Mouse (Mus musculus): ENCODE measurements around the gene Ccdc51.

Gene Ccdc51

DNA sequence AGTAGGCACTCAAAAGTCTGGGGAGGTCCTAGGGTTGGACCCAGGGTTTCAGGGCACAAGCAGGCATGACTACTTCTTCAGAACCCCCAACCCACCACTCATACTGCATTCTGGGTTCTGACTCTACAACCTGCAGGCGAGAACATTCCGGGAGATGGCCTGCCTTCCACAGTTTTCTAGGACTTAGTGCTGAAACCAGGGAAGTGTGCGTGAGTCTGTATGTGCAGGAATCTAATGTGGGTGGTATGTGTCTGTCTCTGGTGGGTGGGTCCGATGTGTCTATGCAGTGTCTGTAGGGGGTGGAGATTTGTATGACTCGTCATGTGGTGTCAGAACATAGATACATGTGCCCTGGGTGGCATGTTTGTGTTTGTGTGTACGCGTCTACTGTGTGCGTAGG, 16.1 kb downstream of the Ccdc51 start:
- DNase-seq = no peak

DNA sequence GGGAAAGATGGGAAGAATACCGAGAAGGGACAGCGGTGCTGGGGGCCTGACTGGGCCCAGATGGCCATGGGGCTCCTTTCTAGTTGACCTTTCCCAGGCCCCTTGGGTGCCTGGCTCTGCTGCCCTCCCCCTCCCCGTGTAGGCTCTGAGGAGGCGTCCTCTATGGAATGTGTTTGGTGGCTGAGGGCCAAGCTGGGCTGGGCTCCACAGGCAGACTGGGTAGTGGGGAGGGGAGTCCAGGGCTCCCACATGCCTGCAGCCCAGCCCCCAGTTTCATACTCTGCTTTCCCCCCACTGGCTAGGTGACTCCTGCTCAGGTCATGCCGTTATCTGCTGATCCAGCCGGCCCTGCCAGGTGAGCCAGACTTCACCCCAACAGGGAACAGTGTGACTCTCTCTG, 16.7 kb downstream of the Ccdc51 start:
- DNase-seq = no peak

DNA sequence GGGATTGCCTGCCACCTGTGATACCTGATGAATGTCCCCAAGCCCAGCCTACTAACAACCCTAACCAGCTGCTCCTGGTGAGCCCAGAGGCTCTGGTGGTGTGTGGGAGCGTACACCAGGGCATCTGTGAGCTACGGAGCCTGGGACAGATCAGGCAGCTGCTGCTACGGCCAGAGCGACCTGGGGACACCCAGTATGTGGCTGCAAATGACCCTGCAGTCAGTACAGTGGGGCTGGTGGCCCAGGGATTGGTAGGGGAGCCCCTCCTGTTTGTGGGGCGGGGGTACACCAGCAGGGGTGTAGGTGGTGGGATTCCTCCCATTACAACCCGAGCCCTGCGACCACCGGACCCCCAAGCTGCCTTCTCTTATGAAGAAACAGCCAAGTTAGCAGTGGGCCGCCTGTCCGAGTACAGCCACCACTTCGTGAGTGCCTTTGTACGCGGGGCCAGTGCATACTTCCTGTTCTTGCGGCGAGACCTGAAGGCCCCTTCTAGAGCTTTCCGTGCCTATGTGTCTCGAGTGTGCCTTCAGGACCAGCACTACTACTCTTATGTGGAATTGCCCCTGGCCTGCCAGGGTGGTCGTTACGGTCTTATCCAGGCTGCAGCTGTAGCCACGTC, 18.1 kb downstream of the Ccdc51 start:
- no peak for DNase-seq

DNA sequence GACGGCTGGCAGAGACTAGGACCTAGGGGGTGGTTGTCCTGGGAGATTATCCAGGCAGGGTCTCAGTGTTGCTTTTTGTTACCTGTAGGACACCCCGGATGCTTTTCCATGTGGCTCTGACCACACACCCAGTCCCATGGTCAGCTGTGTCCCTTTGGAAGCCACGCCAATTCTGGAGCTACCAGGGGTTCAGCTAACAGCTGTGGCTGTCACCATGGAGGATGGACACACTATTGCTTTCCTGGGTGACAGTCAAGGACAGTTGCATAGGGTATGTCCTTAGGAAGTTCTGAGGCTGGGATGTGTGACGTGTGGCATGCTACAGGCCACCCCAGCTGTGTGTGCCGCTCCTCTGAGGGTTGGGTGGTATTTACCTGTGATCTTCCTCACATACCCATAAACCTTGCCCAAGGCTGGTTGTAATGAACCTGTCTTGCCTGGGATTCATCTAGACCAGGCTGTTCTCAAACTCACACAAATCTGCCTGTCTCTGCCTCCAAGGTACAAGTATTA, 19.7 kb downstream of the Ccdc51 start:
- DNase-seq = no peak

DNA sequence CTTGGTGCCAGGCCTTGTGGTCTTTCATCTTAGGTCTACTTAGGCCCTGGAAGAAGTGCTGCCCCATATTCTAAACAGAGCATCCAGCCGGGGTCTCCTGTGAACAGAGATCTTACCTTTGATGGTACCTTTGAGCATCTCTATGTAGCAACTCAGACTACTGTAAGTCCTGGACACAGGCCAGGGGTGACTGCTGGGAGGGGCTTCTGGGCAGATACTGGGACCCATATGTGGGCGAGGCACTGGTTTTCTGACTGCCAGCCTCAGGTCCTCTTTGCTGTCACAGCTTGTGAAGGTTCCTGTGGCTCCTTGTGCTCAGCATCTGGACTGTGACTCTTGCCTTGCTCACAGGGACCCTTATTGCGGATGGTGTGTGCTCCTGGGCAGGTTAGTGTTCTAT, 20.2 kb downstream of the Ccdc51 start:
- no peak for DNase-seq

DNA sequence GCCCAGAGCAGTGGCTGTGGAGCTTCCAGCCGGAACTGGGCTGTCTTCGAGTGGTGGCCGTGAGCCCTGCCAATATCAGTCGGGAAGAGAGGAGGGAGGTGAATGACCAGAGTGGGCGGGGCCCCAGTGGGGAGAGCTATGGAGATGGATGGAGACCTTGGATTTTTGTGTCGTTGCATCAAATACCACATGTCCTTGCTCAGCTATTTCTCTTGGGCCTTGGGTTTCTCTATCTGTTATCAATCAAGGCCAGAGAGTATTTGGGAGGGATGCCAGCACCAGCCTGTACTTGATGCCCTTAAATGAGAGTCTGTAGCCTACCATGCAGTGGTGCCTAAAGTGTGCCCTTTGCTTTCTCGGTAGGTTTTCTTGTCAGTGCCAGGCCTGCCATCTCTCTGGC, 21.0 kb downstream of the Ccdc51 start:
- no peak for DNase-seq

DNA sequence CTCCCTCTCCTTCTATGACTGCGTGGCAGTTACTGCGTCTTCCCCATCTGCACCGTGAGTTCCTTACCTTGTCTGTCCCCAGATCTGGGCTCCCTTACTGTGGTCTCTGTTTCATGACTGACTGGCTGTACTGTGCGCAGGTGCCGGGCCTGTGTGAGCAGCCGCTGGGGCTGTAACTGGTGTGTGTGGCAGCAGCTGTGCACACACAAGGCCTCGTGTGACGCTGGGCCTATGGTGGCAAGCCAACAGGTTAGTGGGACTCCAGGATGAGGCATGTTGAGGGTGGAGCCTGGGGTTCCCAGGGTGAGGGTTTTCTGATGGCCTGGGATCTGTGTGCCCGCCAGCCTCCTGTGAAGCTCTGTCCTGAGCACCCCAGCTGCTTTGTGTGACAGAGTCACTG, 21.8 kb downstream of the Ccdc51 start:
- no peak for DNase-seq

DNA sequence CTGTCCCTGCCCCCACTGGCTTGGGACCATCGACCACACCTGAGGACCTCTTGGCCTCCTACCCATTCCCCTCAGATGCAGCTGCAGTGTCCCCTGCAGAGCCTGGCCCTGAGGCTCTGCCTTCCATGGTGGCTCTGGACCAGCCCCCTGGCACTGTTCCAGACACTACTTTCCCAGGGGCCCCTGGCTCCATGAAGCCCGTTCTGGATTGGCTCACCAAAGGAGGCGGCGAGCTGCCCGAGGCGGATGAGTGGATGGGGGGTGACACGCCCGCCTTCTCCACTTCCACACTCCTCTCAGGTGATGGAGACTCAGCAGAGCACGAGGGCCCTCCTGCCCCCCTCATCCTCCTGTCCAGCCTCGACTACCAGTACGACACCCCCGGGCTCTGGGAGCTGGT, 22.7 kb downstream of the Ccdc51 start:
- no peak for DNase-seq

DNA sequence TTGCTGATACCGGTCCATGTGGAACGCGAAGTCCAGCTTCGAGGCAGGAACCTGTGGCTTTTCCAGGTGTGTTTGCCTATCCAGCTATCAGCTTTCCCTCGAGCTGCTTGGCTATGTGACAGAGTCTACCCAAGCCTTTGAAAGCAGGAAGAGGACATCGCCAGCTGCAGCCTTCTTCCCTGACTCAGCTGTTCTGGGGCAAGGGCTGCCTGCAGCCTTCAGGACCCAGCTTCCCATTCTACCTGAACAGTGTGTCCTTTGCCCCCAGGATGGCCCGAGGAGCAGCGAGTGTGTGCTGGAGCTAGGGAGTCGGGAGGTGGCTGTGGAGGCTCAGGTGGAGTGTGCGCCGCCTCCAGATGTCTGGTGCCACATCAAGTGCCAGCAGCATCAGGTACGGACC, 23.4 kb downstream of the Ccdc51 start:
- no peak for DNase-seq

DNA sequence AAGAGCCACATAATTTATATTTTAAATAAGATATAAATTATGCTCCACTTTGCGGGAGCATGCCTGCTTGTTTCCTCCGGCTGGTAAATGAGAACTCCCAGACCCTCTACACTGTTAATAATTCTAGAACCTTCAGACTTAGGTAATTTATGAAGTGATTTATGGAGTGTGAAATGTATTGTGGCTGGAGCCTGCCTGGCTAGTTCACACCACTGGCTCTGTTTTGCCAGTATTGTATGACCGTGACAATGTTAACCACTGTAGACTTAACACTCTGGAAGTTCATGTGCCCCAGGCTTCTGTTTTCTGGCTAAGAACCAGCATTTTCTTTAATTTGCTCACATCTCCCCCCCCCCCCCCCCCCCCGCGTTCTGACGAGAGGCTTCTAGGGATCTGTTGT, 25.0 kb downstream of the Ccdc51 start:
- no peak for DNase-seq

DNA sequence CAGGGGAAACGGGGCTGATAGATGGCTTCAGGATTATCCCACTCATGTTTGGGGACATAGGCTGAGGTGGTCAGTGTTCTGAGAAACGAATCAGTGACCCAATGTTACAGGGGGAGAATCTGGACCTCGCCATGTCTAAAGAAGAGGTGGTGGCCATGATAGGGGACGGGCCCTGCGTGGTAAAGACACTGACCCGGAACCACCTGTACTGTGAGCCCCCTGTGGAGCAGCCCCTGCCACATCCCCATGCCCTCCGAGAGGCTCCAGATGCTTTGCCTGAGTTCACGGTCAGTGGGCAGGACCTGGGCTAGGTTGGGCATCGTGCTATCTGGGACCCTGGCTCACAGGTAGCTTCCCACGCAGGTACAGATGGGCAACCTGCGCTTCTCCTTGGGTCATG, 27.9 kb downstream of the Ccdc51 start:
- no peak for DNase-seq

DNA sequence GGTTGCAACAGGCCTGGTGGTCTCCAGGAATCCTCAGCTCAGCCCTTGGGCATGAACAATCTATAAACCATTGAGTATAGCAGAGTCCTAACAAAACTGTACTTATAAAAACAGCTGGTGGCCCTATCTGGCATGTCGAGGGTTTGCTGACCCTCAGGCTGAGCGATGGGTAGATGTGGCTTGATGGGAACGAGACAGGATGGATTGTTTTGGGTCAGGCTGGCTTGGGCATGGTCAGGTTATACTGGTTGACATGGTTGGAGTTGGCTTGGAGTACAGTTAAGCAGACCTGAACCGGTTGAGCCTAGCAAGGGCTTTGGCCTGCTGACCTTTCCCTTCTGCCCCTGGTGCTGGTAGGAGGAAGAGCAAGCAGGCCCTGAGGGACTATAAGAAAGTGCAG, 28.8 kb downstream of the Ccdc51 start:
- DNase-seq = no peak

DNA sequence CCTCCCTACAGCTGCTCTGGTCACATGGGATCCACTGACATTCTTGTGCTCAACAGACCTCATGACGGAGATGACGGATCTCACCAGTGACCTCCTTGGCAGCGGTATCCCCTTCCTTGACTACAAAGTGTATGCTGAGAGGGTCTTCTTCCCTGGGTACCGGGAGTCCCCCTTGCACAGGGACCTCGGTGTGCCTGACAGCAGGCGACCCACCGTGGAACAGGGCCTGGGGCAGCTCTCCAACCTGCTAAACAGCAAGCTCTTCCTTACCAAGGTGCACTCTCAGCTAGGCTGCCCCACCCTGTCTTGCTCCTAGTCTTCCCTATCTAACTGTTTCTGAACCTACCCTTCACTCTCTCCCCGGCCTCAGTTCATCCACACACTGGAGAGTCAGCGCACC, 29.3 kb downstream of the Ccdc51 start:
- no peak for DNase-seq

DNA sequence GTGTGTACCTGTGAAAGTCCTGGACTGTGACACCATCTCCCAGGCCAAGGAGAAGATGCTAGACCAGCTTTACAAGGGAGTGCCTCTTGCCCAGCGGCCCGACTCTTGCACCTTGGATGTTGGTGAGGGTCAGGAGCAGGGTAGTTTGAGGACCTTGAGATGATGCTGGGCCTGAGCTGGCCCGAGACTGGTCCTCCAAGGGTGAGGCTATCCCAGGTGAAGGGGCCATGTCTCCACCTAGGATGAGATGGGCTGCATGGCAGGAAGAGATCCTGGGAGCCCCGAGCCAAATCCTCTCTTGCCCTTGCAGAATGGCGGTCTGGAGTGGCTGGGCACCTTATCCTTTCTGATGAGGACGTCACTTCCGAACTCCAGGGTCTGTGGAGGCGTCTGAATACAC, 31.0 kb downstream of the Ccdc51 start:
- no peak for DNase-seq

DNA sequence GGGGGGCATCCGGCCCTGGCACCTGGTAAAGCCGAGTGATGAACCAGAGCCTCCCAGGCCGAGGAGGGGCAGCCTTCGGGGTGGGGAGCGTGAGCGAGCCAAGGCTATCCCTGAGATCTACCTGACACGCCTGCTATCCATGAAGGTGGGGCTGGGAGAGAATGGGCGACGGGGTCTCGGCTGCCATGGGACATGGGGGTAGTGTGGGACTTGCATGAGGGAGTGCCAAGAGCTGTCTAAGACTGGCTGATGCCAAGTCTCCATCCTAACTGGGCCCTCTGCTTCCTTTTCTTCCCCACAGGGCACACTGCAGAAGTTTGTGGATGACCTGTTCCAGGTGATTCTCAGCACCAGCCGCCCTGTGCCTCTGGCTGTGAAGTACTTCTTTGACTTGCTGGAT, 32.0 kb downstream of the Ccdc51 start:
- DNase-seq = no peak

DNA sequence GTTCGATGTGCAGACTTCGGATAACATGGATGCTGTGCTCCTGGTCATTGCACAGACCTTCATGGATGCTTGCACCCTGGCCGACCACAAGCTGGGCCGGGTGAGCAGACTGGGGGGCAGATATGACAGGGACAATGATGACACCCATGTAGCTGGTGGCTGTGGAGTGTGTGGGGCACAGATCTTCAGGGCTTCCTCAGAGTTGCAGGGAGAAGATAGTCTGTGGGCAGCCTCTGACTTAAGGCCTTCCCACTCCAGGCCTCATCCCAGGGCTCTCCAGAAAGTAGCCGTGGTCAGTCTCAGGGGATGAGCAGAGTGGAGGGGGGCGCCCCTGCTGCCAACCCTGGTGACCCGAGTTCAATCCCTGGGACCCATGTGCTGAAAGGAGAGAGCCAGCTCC, 32.6 kb downstream of the Ccdc51 start:
- DNase-seq = no peak

DNA sequence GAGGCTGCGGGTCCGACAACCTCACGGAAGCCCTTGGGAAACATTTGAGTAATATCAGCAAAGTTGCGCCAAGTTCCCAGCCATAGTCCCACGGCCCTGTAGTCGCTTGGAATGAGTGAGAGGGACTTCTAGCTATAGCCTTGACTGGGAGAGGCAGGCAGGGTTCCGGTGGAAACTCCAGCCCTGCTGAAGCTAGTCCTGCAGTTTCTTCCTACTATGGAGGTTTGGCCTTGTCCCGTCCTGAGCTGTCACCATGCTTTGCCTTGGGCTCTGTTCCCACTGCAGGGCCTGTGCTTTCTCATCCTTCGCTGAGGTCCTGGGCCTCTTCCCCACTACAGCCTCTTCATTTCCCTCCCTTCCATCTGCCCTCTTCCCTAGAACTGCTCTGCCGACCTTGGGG, 33.9 kb downstream of the Ccdc51 start:
- DNase-seq = no peak

DNA sequence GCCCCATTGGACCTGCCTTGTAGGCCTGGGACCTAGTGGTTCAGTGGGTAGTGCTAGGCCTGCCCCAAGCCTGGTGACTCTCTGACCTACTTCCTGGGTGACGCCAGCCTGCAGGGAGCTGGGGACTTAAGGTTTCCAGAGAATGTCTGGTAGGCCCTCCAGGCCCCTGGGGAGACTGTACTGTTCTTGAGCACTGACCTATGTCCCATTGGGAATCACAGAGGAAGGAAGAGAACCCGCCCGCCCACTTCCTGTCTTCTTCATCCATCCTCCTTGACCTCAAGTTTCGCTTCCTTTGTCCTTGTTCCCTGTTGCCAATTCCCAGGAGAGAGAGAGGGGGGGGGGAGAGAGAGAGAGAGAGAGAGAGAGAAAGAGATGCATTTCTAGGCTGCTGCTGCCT, 35.8 kb downstream of the Ccdc51 start:
- no peak for DNase-seq

DNA sequence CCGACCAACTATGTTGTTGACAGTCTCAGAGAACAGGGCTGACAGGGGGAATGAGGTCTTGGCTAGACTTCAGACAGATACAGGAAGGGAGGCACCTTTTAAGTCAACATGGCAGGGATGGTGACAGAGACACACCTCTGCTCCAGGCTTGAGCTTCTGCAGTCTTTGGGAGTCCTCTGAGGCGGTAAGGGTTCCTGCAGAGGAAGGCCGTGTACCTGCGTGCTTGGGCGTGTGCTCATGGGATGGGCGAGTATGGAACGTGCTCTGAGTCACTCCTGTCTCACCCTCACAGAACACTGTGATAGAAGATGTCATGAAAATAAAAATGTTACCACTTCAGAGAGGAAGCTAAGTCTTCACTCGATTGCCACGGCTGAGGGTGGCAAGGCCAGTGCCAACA, 37.3 kb downstream of the Ccdc51 start:
- no peak for DNase-seq

DNA sequence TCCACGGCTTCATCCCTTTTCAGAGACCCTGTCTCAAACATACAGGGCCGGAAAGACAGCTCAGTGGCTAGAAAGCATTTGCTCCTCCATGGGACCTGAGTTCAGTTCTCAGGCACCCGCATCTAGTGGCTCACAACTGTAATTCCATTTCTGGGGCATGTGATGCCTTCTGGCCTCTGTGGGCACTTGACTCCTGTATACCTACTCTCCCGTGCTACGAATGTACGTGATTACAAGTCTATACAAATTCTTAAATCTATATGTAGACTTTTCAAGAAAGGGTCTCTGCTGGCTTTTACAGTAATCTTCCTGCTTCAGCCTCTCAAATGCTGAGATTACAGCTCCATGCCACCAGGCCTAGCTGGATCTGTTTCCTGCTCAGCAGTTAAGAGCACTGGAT, 38.7 kb downstream of the Ccdc51 start:
- DNase-seq = no peak

DNA sequence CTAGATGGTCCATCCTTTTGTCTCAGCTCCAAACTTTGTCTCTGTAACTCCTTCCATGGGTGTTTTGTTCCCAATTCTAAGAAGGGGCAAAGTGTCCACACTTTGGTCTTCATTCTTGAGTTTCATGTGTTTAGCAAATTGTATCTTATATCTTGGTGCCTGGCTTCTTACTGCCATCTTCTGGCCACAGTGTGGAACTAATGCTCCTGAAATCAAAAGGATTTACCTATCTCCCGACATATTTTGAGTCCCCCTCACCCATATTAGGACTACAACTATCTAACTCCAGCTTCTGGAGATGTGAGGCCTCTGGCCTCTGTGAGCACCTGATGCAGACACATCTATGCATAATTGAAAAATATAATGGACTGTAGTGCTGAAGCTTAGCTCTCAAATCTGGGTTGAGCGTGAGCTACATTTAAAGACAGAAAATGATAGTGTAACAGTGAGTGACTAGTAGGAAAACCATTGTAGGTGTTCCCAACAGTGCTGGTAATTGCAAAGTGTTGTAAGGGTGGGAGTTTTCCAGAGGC, 40.3 kb downstream of the Ccdc51 start:
- peak in 1 of 2 experiments; percentile 53 for DNase-seq

DNA sequence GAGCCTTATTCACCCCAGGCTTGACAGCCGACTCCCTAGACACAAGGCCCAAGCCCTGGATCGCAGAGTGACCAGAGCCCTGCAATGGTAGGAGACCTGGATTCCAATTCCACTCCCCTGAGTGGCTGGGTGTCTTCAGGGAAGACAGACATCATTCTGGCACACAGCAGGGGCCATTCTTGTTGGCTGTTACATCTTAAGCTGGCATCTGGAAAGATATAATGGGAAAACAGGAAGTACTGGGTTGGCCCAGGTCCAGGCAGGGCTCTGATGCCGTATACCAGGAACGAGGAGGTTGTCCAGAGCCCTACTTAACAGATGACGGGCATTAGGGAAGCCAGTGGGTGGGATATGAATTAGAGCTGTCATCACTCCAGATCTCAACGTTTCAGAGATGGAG, 41.0 kb downstream of the Ccdc51 start:
- no peak for DNase-seq

DNA sequence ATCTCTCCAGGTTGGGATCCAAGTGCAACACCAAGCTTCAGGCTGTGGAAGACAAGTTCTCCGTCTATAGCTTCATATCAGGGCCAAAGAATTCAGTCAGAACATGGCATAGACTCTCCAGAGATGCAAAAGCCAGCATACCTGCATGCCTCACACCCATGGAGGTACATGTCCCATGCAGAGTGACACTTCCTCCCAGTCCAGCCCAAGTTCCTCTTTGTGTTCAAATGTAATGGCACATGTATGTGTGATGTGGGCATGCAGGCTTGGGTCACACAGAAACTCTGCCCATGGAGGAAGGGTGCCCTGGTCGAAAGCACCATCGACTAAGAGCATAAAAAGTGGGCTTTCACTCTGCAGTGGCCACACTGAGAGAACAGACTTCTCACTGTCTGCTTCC, 41.9 kb downstream of the Ccdc51 start:
- no peak for DNase-seq

DNA sequence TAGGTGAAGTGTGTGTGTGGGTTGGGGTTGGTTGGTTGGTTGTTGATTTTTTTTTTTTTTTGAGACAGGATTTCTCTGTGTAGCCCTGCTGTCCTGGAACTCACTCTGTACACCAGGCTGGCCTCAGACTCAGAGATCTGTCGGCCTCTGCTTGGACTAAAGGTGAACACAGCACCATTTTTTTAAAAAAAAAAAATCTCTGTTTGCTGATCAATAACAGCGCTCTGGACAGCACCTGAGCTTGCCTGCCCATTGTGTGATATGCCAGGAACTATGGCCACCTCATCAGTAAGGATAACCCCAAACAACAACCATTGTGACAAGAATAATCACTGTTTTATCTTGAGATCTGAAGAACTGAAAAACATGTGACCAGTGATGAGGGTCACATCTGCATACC, 42.8 kb downstream of the Ccdc51 start:
- no peak for DNase-seq

DNA sequence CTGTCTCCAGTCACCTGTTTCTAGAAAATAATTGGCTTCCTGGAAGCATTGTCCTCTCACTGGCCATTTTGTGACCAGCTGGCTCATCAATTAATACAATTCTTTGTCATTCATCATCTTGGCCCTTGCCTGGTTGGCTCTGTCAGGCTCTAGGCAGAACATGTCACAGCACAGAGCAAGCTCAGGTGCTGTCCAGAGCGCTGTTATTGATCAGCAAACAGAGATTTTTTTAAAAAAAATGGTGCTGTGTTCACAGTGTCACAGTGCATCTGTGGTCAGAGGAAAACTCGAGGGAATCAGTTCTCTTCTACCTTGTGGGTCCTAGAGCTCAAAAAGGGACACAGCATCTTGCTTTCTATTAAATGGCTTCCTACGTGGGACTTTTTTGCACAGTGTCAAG, 43.2 kb downstream of the Ccdc51 start:
- DNase-seq = no peak
